Mouse (Mus musculus) lung, postnatal 0 days (tissue): ENCODE results near the gene Wbp1l.

Experiments used
- CTCF ChIP-seq: IDR thresholded peaks from 2 replicates; pipeline ENCODE4 v1.5.1; 2016; ENCODE audit warnings: antibody characterized with exemption, mild to moderate bottlenecking
- EP300 ChIP-seq: IDR thresholded peaks from 2 replicates; pipeline ENCODE4 v1.6.1; 2016; ENCODE audit warnings: antibody characterized with exemption, mild to moderate bottlenecking, control low read depth

- no peak for TF ChIP-seq CTCF
- TF ChIP-seq EP300 = no peak
Measured at GRCm38 (mm10) chr19:46562581-46563515, 36.0 kb upstream of the Wbp1l start.
